Mouse (Mus musculus) midbrain, embryonic 11.5 days (tissue): ENCODE measurements around the gene Klhl18. TPM values are rescaled to one million over a fixed set of nuclear protein-coding genes. Genes with fewer than 3 reads are reported as not detected.

ENCODE experiments used
- ATAC-seq: fragments of 200-750 bp; cut with Nextera tagmentation; 2 replicates; pipeline ENCODE4 v1.8.0; 2017; ENCODE audit warnings: moderate TSS enrichment, moderate library complexity; ENCODE audit not compliant: low FRiP score
- DNase-seq: peaks from one replicate; pipeline ENCODE4 v3.0.0; 2015; ENCODE audit warnings: low spot score; ENCODE audit errors: missing footprints
- H3K27ac ChIP-seq: fragments of 300-500 bp; sonication (generic); 2 replicates; pipeline ENCODE4 v1.5.1; 2014; ENCODE audit warnings: low read depth, low read length
- H3K27me3 ChIP-seq: fragments of 300-500 bp; sonication (generic); 2 replicates; pipeline ENCODE4 v1.6.1; 2014; ENCODE audit warnings: mild to moderate bottlenecking, low read length, moderate library complexity, mixed read lengths; ENCODE audit not compliant: control insufficient read depth, insufficient read depth
- H3K36me3 ChIP-seq: fragments of 300-500 bp; sonication (generic); 2 replicates; pipeline ENCODE4 v1.6.1; 2014; ENCODE audit warnings: mild to moderate bottlenecking, low read length, moderate library complexity, mixed read lengths; ENCODE audit not compliant: control insufficient read depth, insufficient read depth
- H3K4me1 ChIP-seq: fragments of 300-500 bp; sonication (generic); 2 replicates; pipeline ENCODE4 v1.6.1; 2014; ENCODE audit warnings: low read length; ENCODE audit not compliant: control insufficient read depth, insufficient read depth
- H3K4me2 ChIP-seq: fragments of 300-500 bp; sonication (generic); 2 replicates; pipeline ENCODE4 v1.6.1; 2014; ENCODE audit warnings: mild to moderate bottlenecking, moderate library complexity
- H3K4me3 ChIP-seq: fragments of 300-500 bp; sonication (generic); 2 replicates; pipeline ENCODE4 v1.5.1; 2014; ENCODE audit warnings: low read depth, low read length
- H3K9ac ChIP-seq: fragments of 300-500 bp; sonication (generic); 2 replicates; pipeline ENCODE4 v1.6.1; 2014; ENCODE audit warnings: low read length
- H3K9me3 ChIP-seq: fragments of 300-500 bp; sonication (generic); 2 replicates; pipeline ENCODE4 v1.6.1; 2016; ENCODE audit warnings: low read length; ENCODE audit not compliant: control insufficient read depth
- WGBS: fragments of 180-500 bp; shearing (Covaris S2); extraction: QIAGEN DNeasy Blood & Tissue Kit; methylation state at CpG from one replicate; pipeline ENCODE4 v1.1.7; 2014; 5-methylcytosine and 5-hydroxymethylcytosine counted together
- polyA plus RNA-seq: library from polyadenylated mRNA; unstranded; fragments of >200 nt; fragmentation: Nextera tagmentation; extraction: Ambion mirVana; gene quantifications from 2 replicates; pipeline ENCODE4 v1.2.1, GENCODE M21; 2014

Gene Klhl18
- 8.5 and 8.6 TPM in 2 replicates for polyA plus RNA-seq

- peak within 1 kb of the TSS; percentile 86 for H3K9ac ChIP-seq
- peak within 1 kb of the TSS; percentile 56; the same call in 1 of the 2 replicates for H3K27ac ChIP-seq
- no peaks in the 10 kb centered on the region for H3K9me3 ChIP-seq
- H3K4me2 ChIP-seq, result peak within 1 kb of the TSS; percentile 81
- peak; percentile 99 for DNase-seq
- WGBS, result 1% methylated on average over 53 of the region's 53 CpGs
- H3K4me3 ChIP-seq, result peak within 1 kb of the TSS; percentile 61
- H3K27me3 ChIP-seq, result no peaks in the 10 kb centered on the region
- peak; percentile 99 for ATAC-seq
- peaks cover 12% of the 10 kb centered on the region for H3K4me1 ChIP-seq
- H3K36me3 ChIP-seq, result no peaks in the 10 kb centered on the region
These were observed at the start of gene Klhl18, which contains the start of gene Kif9 for GRCm38 (mm10) chr9:110476124-110477091. Klhl18 (minus strand) TSS chr9:110476694. Kif9 (plus strand) TSS chr9:110476958.

GRCm38 (mm10) chr9:110525737-110526136 lies 49.2 kb upstream of the Klhl18 start:
- H3K4me2 ChIP-seq, result no peak overlapping the region
- H3K4me3 ChIP-seq, result no peak overlapping the region
- no peaks in the 10 kb centered on the region for H3K27me3 ChIP-seq
- H3K9ac ChIP-seq, result no peak overlapping the region
- H3K4me1 ChIP-seq, result no peaks in the 10 kb centered on the region
- no peaks in the 10 kb centered on the region for H3K36me3 ChIP-seq
- H3K9me3 ChIP-seq, result no peaks in the 10 kb centered on the region
- ATAC-seq (no peak), DNase-seq (no peak)
- H3K27ac ChIP-seq, result no peak overlapping the region
- WGBS, result 62% methylated on average over 2 of the region's 2 CpGs

GRCm38 (mm10) chr9:110490913-110491312 lies 14.4 kb upstream of the Klhl18 start:
- H3K27ac ChIP-seq, result no peak overlapping the region
- DNase-seq (no peak), ATAC-seq (no peak)
- peaks cover 4% of the 10 kb centered on the region for H3K9me3 ChIP-seq
- 58% methylated on average over 5 of the region's 5 CpGs for WGBS
- no peak overlapping the region for H3K9ac ChIP-seq
- H3K36me3 ChIP-seq, result no peaks in the 10 kb centered on the region
- no peak overlapping the region for H3K4me3 ChIP-seq
- H3K4me1 ChIP-seq, result no peaks in the 10 kb centered on the region
- no peaks in the 10 kb centered on the region for H3K27me3 ChIP-seq
- no peak overlapping the region for H3K4me2 ChIP-seq

GRCm38 (mm10) chr9:110488841-110489240 lies 12.3 kb upstream of the Klhl18 start:
- 21% methylated on average over 4 of the region's 4 CpGs for WGBS
- H3K9ac ChIP-seq, result no peak overlapping the region
- H3K36me3 ChIP-seq, result no peaks in the 10 kb centered on the region
- ATAC-seq (no peak), DNase-seq (no peak)
- no peaks in the 10 kb centered on the region for H3K4me1 ChIP-seq
- peaks cover 4% of the 10 kb centered on the region for H3K9me3 ChIP-seq
- no peak overlapping the region for H3K4me3 ChIP-seq
- H3K27ac ChIP-seq, result no peak overlapping the region
- no peak overlapping the region for H3K4me2 ChIP-seq
- H3K27me3 ChIP-seq, result no peaks in the 10 kb centered on the region

- WGBS, result 83% methylated on average over 4 of the region's 4 CpGs
- Histone ChIP-seq H3K4me2 (no peak overlapping the region), H3K9me3 (no peaks in the 10 kb centered on the region), H3K9ac (no peak overlapping the region), H3K27me3 (no peaks in the 10 kb centered on the region), H3K4me1 (peaks cover 12% of the 10 kb centered on the region), H3K36me3 (no peaks in the 10 kb centered on the region), H3K27ac (no peak overlapping the region), H3K4me3 (no peak overlapping the region)
- DNase-seq, result peak; percentile 47
- ATAC-seq, result no peak
These were observed 2.1 kb upstream of the Klhl18 start for GRCm38 (mm10) chr9:110478639-110479038.

GRCm38 (mm10) chr9:110477951-110478350 lies 1.5 kb upstream of the Klhl18 start:
- Histone ChIP-seq H3K9ac (no peak overlapping the region), H3K27ac (no peak overlapping the region), H3K36me3 (no peaks in the 10 kb centered on the region), H3K4me2 (no peak overlapping the region), H3K4me1 (peaks cover 12% of the 10 kb centered on the region), H3K27me3 (no peaks in the 10 kb centered on the region), H3K9me3 (no peaks in the 10 kb centered on the region), H3K4me3 (no peak overlapping the region)
- WGBS, result 51% methylated on average over 11 of the region's 11 CpGs
- ATAC-seq (no peak), DNase-seq (peak; percentile 65)

- Histone ChIP-seq H3K4me3 (no peak overlapping the region), H3K27ac (no peak overlapping the region), H3K27me3 (no peaks in the 10 kb centered on the region), H3K9me3 (no peaks in the 10 kb centered on the region), H3K4me2 (no peak overlapping the region), H3K36me3 (no peaks in the 10 kb centered on the region), H3K9ac (no peak overlapping the region), H3K4me1 (no peaks in the 10 kb centered on the region)
- WGBS, result 80% methylated on average over 3 of the region's 3 CpGs
- no peak for ATAC-seq
- DNase-seq, result peak; percentile 89
These were observed 10.3 kb downstream of the Klhl18 start for GRCm38 (mm10) chr9:110466179-110466578.

GRCm38 (mm10) chr9:110465336-110465735 lies 11.2 kb downstream of the Klhl18 start:
- Histone ChIP-seq H3K4me1 (no peaks in the 10 kb centered on the region), H3K4me2 (no peak overlapping the region)

GRCm38 (mm10) chr9:110463983-110464591 lies 12.4 kb downstream of the Klhl18 start:
- Histone ChIP-seq H3K4me1 (no peaks in the 10 kb centered on the region), H3K9ac (no peak overlapping the region), H3K9me3 (no peaks in the 10 kb centered on the region), H3K4me2 (no peak overlapping the region), H3K4me3 (no peak overlapping the region), H3K36me3 (no peaks in the 10 kb centered on the region), H3K27ac (no peak overlapping the region), H3K27me3 (no peaks in the 10 kb centered on the region)
- WGBS, result 88% methylated on average over 6 of the region's 6 CpGs
- no peak for DNase-seq
- ATAC-seq, result no peak

More at GRCm38 (mm10) chr9:110465336-110465735, 11.2 kb downstream of the Klhl18 start:
- no peak overlapping the region for H3K27ac ChIP-seq
- DNase-seq, result no peak
- no peaks in the 10 kb centered on the region for H3K36me3 ChIP-seq
- WGBS, result 91% methylated on average over 6 of the region's 6 CpGs
- ATAC-seq, result no peak
- no peaks in the 10 kb centered on the region for H3K9me3 ChIP-seq
- no peaks in the 10 kb centered on the region for H3K27me3 ChIP-seq
- H3K4me3 ChIP-seq, result no peak overlapping the region
- no peak overlapping the region for H3K9ac ChIP-seq
